Mouse (Mus musculus) frontal cortex, postnatal 25 days (tissue): ENCODE measurements around the gene Wdr4.
"Not testable (repeated sequence)": the region's sequence is repeated elsewhere in the genome, so short reads cannot be mapped to it uniquely, and the experiment has no call there.

Experiments
- DNase-seq, 2 experiments: peaks; one replicate each; pipeline ENCODE4 v3.0.0; 2022; ENCODE audit warnings: low spot score in 2 of 2

Gene Wdr4

DNA sequence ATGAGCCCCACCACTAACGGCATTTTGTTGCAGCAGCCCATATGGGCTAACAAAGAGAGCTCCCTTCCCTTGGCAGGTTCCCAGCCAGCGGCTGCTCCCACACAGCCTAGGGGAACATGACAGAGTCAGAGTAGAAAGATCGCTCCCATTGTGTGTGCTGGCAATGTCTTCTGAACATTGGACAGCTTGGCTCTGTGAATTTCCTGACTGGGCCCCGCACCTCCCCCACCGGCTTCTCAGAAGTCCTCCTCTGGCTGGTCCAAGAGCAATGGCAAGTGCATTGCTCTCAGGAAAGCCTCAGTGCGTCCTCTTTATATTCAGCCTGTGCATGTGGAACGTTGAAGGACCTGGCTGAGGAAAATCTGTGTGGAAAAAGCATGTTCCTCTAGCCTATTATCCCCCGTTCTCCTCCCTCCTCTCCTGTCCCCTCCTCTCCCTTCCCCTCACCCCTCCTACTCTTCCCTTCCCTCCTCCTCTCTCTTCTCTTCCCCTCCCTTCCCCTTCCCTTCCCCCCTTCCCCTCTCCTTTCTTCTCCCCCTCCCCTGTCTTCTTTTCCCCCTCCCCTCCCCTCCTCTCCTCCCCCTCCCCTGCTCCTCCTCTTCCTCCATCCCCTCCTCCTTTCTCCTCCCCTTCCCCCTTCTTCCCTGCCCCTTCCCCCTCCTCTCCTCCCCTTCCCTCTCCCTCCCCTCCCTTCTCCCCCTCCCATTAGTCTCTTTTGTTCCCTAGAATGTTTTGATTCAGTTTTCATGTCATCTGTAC, 16.3 kb upstream of the Wdr4 start:
- peak; percentile 27 to 54 for DNase-seq

DNA sequence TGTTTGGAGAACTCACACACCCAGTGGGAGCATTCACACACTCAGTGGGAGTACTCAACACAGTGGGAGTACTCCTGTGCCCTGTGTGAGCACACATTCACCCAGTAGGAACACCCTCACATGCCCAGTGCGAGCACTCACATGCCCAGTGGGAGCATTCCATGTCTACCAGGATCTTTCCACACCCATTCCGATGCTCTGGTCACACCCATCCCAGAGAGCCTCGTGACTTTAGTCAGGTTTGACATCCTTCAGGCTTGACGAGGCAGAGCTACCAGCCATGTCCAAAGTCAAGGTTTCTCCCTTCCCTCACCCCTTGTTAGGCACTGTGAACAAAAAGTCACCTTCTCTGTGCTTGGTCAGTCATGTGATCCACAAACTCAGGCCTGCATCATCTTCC, 15.6 kb upstream of the Wdr4 start:
- DNase-seq = no peak

DNA sequence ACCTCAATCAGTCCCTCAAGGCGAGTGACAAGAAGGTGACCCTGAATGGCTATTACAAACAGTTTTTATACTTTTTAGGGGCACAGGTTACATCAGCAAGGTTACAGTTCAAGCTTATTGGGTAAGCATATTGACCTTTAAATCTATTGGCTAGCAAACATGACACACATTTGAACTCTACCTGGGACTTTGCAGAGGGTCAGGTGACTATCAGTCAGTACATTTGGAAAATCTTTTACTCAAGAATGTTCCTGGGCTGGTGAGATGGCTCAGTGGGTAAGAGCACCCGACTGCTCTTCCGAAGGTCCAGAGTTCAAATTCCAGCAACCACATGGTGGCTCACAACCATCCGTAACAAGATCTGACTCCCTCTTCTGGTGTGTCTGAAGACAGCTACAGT, 12.6 kb upstream of the Wdr4 start:
- DNase-seq = not testable (repeated sequence)

DNA sequence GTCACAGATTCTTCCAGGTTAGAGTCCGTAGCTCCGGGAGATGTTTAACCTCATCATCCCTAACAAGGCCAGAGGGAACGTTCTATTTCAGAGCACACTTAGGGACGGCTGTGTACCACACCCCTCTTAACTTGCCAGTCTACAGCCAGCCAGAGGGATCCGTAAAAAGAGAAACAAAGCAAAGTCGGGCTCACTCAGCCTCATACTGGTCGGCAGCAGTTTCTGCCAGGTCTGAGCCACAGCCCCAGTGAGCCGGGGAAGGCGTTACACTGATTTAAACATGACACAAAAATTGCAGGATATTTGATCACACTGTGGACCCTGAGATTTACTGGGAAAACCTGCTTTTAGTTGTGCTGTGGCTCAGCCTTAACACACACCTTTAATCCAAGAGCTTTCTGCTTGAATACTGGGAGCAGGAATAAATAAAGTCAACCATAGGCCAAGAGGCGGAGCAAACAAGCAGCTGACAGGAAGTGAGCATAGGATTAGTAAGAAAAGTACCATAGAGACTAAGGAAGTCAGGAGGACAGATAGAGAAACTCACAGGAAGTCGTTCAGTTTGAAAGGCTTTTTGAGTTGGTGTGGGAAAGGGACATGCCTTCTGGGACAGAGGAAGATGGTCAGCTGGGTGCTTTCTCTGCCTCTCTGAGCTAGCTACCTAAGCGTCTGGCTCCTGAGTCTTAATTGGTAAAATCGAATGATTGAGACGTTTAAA, 11.8 kb upstream of the Wdr4 start:
- DNase-seq = no peak

DNA sequence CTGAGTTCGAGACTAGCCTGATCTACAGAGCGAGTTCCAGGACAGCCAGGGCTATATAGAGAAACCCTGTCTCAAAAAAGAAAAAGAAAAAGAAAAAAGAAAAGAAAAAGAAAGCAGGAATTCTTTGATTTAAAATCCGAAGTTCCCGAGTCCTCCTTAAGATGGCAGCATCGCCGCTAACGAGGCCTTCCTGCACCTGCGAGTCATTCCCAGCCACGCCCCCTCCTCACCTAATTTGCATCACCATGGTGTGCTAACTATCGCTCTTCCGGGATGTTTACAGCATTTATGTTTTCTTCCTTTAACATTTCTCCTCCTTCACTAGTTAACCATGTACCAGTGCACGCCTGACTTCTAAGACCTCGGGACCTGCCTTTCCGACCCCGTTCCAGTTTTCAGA, 9.5 kb upstream of the Wdr4 start:
- no peak for DNase-seq

DNA sequence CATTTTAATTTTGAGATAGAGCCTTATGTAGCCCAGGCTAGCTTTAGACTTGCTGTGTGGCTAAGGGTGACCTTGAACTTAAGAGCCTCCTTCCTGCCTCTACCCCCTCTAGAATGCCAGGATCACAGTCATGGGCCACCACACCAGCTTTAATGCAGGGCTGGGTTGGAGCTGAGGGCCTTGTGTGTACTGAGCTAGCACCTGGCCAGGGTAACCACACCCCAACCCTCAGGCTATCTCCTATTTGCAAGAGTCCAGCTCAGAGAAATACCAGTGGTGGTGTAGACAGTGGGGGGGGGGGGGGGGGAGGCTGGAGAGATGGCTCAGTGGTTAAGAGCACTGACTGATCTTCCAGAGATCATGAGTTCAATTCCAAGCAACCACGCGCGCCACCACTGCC, 6.0 kb upstream of the Wdr4 start:
- no peak for DNase-seq

DNA sequence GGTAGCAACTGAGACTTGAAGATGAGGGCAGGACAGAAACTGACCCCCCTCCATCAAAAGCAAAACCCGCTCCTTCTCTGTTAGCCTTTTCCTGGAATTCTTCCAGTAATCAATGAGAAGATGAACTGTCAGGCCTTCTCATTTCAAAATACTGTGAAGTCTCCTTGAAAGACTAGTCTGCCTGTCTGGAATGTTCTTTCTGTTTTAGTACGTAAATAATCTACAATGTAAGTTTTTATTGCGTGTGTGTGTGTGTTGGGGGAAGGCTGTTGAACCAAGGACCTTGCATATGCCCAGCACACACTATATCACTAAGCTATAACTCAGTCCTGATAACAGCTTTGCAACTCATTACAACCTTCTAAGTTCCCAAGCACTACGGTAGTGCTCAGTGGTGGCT, 5.3 kb upstream of the Wdr4 start:
- no peak for DNase-seq

DNA sequence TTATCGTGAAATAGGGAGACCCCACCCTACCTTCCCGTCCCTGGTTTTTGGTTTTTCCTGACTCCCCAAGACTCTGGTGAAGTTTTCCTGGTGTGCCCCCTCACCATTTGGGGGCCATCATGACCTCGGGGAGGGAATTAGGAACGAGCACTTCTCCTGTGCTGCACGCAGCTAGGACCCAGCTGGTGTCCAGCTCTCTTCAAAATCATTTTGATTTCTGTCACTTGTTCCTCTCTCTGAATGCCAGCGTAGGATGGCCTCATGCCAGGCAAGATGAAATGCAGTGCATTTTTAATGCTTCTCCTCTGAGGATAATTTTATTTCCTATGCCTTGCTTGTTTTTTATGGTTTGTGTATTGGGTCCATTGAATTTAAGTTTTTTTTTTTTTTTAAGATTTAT, 2.2 kb upstream of the Wdr4 start:
- DNase-seq = no peak

DNA sequence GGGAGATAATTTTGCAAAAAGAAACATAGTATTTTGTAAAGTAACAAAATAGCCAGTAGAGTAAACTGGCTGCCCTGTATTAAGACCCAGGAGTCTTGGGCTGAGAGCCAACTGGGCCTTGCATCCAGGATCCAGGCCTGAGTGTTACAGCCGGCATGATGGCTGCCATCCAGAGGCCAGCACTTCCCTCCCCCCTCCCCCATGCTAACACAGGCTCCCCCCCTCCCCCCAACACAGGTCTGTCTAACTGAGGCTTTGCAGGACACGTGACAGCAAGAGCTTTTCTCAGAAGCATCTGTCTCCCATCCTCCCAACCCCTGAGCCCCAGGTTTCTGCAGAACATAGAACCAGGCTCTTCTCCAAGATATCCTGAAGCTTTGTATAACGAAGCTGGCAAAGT, 1.1 kb upstream of the Wdr4 start:
- DNase-seq = no peak

DNA sequence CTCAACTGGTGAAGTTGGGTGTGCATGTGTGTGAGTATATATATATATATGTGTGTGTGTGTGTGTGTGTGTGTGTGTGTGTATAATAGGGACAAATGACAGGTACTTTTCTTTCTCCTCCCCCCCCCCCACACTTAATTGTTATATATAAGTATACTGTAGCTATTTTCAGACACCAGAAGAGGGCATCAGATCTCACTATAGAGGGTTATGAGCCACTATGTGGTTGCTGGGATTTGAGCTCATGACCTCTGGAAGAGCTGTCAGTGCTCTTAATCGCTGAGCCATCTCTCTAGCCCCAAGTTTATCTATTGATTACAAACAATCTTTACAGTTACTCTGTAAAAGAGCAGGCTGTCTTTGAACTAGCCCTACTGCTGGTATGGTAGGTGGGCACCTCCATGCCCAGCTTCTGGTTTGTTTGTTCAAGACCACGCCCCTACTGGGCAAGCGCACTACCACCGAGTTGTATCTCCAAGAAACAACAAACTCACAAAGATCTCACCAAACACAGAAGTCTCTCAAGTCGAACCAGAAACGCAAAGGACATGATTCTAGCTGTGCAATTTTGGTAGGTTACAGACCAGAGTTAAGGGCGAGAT, 335 bp downstream of the Wdr4 start:
- no peak for DNase-seq

DNA sequence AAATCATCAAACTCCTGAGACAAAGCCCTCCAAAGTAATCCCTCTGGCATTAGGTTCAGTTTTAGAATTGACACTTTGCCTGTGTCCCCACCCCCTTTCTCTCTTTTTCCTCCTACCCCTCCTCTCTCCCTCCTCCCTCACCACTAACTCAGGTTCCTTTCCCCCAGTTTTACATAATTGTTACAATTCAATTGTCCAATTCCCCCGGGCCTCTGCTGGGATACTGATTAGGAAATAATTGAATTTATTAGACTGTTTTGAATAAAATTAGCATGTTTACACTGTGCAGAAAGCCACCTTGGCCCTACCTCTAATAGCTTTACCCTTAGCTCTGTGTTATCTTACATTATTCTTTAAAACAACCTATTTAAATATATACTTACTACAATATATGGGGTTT, 5.1 kb downstream of the Wdr4 start:
- no peak for DNase-seq

DNA sequence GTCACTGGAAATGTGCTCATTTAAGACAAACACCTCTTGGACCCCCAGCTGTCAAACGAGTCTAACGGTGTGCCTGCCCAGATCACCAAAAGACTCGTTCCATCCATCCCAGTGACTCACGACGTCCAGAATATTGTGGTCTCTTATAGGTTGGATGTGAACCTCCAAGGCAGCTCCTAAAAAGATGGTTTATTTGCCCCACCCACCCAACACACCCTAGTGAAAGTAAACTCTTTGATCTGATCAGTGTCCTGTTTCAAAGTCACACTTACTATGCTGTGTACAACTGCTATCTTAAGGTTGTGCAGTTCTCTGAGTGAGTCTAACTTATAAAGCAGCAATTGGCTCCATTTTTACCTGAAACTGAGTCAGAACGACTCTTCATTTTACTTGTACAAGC, 7.2 kb downstream of the Wdr4 start:
- no peak for DNase-seq

DNA sequence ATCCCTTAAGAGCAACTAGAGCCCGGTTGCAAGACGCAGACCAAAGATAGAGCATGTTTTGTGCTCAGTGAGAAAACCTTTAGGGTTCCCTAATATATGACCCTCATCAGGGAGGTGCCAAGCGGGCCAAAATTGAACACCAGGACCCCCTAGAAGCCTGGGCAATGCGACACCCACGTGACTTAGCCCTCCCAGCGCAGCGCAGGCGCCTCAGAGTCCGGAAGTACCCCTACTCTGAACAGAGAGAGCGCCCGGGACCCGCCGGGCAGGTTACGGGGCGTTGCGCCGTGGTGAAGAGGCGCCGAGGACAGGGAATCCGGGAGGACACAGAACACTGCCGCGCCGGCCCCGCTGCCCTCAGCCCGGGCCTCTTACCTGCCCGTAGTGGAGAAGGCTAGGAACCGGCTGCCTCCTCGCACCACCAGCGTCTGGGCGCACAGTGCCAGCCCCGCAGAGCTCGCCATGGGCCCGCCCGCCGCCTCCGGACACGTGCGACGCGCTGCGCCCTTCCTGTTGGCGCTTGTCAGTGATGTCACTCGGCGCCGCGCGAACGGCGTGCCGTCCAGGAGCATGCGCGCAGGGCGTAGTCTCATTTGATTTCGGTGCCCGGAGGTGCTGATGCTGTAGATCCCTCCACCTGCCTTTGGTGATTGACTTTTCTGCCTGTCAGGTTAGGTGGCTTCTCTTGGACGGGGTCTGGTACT, 7.8 kb downstream of the Wdr4 start:
- peak; percentile 65 to 84 for DNase-seq

DNA sequence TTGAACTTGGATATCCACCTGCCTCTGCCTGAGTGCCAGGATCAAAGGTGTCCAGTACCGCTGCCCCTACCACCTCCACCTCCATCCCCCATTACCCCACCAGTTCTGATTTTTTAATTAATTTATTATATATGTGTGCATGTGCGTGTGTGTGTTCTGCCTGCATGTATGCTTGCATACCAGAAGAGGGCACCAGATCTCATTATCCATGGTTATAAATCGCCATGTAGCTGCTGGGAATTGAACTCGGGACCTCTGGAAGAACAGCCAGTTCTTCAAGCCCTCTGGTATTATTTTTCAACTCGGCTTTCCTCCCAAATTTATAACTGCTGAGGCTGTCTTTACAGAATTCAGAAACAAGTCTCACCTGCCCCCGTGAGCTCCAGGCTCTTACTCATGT, 8.8 kb downstream of the Wdr4 start:
- no peak for DNase-seq

DNA sequence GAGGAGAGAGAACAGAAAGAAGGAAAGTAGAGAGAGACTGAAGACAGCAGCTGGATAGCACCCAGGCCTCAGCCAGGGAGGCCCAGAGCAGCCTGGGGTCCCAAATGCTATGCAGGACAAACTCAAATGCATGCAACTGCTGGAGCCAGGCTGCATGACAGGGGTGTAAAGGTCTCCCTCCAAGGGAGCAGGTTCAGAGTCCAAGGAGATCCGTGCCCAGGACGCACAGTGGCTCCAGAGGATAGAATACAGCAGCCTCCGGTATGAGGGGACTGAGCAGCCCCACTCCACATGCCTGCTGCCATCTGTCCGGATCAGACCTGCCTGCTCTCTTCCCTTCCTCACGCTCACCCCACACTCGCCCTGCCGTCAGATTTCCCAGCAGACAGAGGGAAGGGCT, 13.5 kb downstream of the Wdr4 start:
- no peak for DNase-seq

DNA sequence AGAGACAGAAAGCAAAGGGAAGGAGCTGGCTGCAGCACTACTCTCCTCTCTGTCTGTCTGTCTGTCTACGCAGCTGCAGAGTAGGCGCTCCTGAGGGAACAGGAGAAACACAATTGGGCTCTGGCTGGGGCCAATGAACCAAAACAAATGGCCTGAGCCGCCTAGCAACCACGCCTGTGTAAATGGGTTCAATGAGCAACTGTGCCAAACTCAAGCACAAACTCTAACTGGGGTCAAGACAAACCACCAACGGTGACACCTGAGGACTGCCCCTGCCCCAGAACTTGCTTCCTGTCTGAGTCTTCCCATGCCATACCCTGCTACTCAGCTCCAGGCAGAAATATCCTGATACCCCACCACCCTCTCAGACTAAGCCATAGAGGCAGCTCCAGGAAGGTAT, 14.8 kb downstream of the Wdr4 start:
- DNase-seq = no peak

DNA sequence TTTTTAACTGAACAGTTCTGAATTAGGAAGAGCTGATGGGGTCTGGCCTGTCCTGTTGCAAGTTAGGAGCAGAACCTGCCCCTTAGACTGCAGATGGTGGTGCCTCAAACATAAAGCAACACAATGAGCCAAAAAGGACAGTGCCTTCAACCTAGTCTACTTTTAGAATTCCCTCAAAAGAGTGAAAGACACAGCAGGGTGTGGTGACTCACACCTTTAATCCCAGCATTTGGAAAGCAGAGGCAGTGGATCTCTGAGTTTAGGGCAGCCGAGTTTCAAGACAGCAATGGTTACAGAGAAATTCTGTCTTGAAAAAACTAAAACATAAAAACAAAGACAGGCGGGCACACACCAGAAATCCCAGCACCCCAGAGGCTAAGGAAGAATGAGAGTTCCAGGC, 15.8 kb downstream of the Wdr4 start:
- no peak for DNase-seq

DNA sequence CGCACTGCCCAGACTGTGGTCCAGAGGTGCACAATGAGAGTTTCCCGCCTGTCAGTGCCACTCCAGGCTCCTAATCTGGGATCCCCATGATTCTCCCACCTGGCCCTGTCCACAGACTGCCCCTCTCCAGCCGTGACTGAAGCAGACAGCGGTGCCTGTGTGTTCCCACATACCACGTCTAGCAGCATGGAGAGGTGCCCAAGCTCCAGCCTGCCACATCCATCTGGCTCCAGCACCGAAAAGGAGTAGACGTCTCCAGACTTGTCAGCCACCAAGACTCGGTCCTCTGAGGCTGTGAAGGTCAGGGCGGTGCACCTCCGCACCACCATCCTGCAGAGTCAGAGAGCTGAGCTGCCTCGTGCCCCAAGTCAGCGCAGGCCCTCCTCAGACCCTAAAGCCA, 16.4 kb downstream of the Wdr4 start:
- DNase-seq = no peak

DNA sequence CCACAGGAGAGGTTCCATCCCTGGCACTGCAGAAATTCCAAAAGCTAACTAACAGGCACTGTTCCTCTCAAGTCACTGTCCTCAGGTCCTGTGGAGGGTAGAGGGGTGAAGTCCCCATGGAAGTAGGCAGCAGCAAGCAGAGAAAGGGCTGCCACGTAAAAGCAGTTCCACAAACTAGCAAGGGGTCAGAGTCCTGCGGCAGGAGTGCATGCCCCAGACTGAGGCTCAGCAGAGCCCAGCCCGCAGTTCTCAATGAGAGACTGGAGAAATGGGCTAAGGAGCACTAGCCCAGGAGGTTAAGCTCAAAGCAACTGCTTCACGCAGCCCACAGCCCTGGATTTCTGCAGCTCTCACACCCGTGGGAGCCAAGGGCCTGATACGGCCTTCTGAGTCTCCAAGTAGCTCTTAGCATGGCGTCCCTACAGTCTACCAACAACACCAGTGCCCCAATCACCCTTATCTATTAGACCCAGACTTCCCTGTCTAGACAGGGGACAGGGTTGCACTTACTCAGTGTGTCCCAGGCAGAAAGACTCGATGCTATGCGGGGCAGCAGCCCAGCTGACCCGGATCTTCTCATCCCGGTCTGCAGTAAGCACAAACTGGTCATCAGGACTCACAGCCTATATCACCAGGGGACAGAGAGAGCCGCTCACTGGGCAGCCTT, 17.4 kb downstream of the Wdr4 start:
- DNase-seq = no peak

DNA sequence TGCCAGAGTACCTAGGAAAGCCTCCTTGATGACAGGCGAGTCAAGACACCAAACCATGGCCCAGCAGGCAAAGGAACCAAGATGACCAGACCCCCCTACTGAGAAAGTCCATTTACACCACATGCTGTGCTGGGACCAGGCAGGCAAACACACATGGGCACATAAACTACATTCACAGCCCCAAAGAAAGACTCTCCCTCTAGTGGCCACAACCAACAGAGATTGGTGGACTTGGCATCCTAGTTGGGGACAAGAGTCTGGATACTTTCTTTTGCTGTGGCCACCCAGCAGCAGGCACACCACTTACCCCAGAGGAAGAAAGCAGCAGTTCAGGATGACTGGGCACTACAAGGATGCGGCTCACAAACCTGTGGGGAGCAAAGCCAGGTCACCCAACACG, 18.9 kb downstream of the Wdr4 start:
- DNase-seq = no peak

DNA sequence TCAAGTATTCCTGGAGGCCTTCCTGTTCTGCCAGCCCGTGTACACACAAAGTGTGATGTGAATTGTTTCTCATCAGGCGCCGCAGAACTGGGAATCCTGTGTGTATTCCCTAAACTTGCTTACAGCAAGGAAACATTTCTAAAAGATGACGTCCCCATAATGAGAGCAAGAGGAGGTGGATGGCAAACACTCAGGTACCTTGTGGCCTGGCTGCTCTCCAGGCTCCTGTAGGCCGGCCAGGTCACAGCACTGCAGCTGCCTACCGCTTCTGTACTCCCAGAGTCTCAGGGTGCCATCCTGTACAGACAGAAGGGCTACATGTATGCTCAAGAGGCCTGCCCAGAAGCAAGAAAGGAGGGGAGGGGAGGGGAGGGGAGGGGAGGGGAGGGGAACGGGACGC, 19.4 kb downstream of the Wdr4 start:
- DNase-seq = no peak

DNA sequence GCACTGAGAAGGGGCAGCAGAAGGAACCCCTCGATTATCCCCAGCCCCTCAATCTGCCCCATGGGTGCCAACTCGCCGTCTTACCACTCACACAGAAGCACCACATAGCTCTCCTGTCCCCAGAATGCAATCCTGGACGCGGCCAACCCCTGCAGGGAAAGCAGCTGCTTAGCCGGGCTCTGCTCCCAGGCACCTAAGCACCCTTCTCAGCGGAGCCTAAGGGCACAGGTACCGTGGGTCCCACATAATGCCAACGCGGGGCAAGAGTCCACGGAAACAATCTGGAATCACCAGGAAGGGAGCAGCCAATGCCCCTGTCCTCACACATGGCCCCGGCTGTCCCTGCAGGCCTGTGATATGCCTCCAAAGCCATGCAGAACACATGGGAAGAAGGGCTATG, 20.1 kb downstream of the Wdr4 start:
- DNase-seq = no peak
